Comparison of ENCODE assay signal across 26 mouse cellular contexts in genomic region chr10:50733459-50733858, GRCm38 (mm10).
DNase-seq lines count a peak whose midpoint lies in the region; ATAC-seq lines count a peak whose summit lies in the region.
"Had no signal": no experiment of that assay in that cellular context is flagged by ENCODE, and none has a peak within 500 bp of the region (broad histone marks: within the 10 kb centered on the region; RNA-seq: fewer than 3 reads in every experiment).

No protein-coding gene starts in this region.

- no peaks in the 10 kb centered on the region for H3K27me3 ChIP-seq in neural tube, embryonic 11.5 days (ENCODE audit: control insufficient read depth, insufficient read depth, low read length)
- no peaks in the 10 kb centered on the region for H3K27me3 ChIP-seq in limb, embryonic 11.5 days (ENCODE audit: control insufficient read depth, insufficient read depth, low read length)
- H3K27me3 ChIP-seq in neural tube, embryonic 14.5 days (ENCODE audit: control insufficient read depth, insufficient read depth, low read length) = no peaks in the 10 kb centered on the region
- H3K27me3 ChIP-seq: embryonic facial prominence, embryonic 13.5 days; forebrain, embryonic 12.5 days; hindbrain, embryonic 12.5 days; hindbrain, embryonic 15.5 days had no signal

- no peak overlapping the region for H3K9ac ChIP-seq in neural tube, embryonic 11.5 days (ENCODE audit: low read length)
- H3K9ac ChIP-seq in limb, embryonic 11.5 days (ENCODE audit: low read length) = no peak overlapping the region
- no peak overlapping the region for H3K9ac ChIP-seq in neural tube, embryonic 14.5 days (replicated peaks; ENCODE audit: low read depth, low read length)
- H3K9ac ChIP-seq: embryonic facial prominence, embryonic 13.5 days; forebrain, embryonic 12.5 days; forebrain, postnatal 0 days; hindbrain, embryonic 12.5 days; hindbrain, embryonic 15.5 days had no signal

- no peak overlapping the region for H3K4me3 ChIP-seq in neural tube, embryonic 11.5 days (ENCODE audit: low read depth, low read length)
- H3K4me3 ChIP-seq in limb, embryonic 11.5 days (ENCODE audit: low read depth, low read length) = no peak overlapping the region
- no peak overlapping the region for H3K4me3 ChIP-seq in neural tube, embryonic 14.5 days (ENCODE audit: low read depth, low read length)
- H3K4me3 ChIP-seq: embryonic facial prominence, embryonic 10.5 days; embryonic facial prominence, embryonic 13.5 days; erythroblast, embryonic 14.5 days; forebrain, embryonic 12.5 days; hindbrain, embryonic 12.5 days; hindbrain, embryonic 15.5 days had no signal

- no peak overlapping the region for H3K27ac ChIP-seq in neural tube, embryonic 11.5 days (ENCODE audit: low read depth, low read length)
- no peak overlapping the region for H3K27ac ChIP-seq in limb, embryonic 11.5 days (replicated peaks; ENCODE audit: low read depth, low read length)
- no peak overlapping the region for H3K27ac ChIP-seq in neural tube, embryonic 14.5 days (ENCODE audit: low read depth, low read length)
- H3K27ac ChIP-seq: embryonic facial prominence, embryonic 10.5 days; embryonic facial prominence, embryonic 13.5 days; forebrain, embryonic 12.5 days; hindbrain, embryonic 12.5 days; hindbrain, embryonic 15.5 days had no signal

- no peak overlapping the region for H3K4me2 ChIP-seq in neural tube, embryonic 11.5 days (ENCODE audit: low read depth)
- no peak overlapping the region for H3K4me2 ChIP-seq in limb, embryonic 11.5 days (ENCODE audit: low read depth, severe bottlenecking)
- H3K4me2 ChIP-seq in neural tube, embryonic 14.5 days (ENCODE audit: low read depth, low read length) = no peak overlapping the region
- H3K4me2 ChIP-seq: embryonic facial prominence, embryonic 13.5 days; forebrain, embryonic 12.5 days; heart, embryonic 11.5 days; hindbrain, embryonic 12.5 days; hindbrain, embryonic 15.5 days had no signal

- H3K4me1 ChIP-seq in neural tube, embryonic 11.5 days (ENCODE audit: control insufficient read depth, insufficient read depth, low read length) = no peaks in the 10 kb centered on the region
- H3K4me1 ChIP-seq in limb, embryonic 11.5 days (ENCODE audit: control insufficient read depth, insufficient read depth, low read length) = no peaks in the 10 kb centered on the region
- H3K4me1 ChIP-seq in neural tube, embryonic 14.5 days (ENCODE audit: control insufficient read depth, insufficient read depth, low read length) = no peaks in the 10 kb centered on the region
- H3K4me1 ChIP-seq: embryonic facial prominence, embryonic 10.5 days; embryonic facial prominence, embryonic 13.5 days; forebrain, embryonic 12.5 days; hindbrain, embryonic 12.5 days; hindbrain, embryonic 15.5 days had no signal

- H3K9me3 ChIP-seq in neural tube, embryonic 11.5 days (ENCODE audit: control insufficient read depth, low read length) = no peaks in the 10 kb centered on the region
- H3K9me3 ChIP-seq in limb, embryonic 11.5 days (ENCODE audit: control insufficient read depth, low read length) = no peaks in the 10 kb centered on the region
- no peaks in the 10 kb centered on the region for H3K9me3 ChIP-seq in neural tube, embryonic 14.5 days (ENCODE audit: control insufficient read depth, low read length)
- H3K9me3 ChIP-seq: embryonic facial prominence, embryonic 10.5 days; embryonic facial prominence, embryonic 13.5 days; forebrain, embryonic 12.5 days; hindbrain, embryonic 12.5 days; hindbrain, embryonic 15.5 days had no signal

- ATAC-seq in neural tube, embryonic 11.5 days (ENCODE audit: insufficient read depth, low FRiP score, low TSS enrichment) = 0 out of 2 replicates have a peak, but pooled peaks have one; percentile 27
- no peak for ATAC-seq in limb, embryonic 11.5 days (ENCODE audit: insufficient number of reproducible peaks, low FRiP score, low TSS enrichment, low read depth)
- ATAC-seq in neural tube, embryonic 14.5 days (ENCODE audit: low read depth) = peak; percentile 60; the same call in 1 of the 2 replicates
- ATAC-seq in granulocyte monocyte progenitor cell, adult 5-6 weeks (replicated peaks; ENCODE audit: poor library complexity, severe bottlenecking) = no peak
- ATAC-seq: CD4-positive, CD25-positive, alpha-beta regulatory T cell, adult 4 months; forebrain, postnatal 0 days had no signal

- DNase-seq in neural tube, embryonic 11.5 days (ENCODE audit: low spot score) = no peak
- DNase-seq in neural tube, embryonic 10.5 days (ENCODE audit: extremely low spot score, low spot score) = no peak
- peak; percentile 30 for DNase-seq in forelimb bud, embryonic 11.5 days (ENCODE audit: low read depth, low spot score)
- peak; percentile 24 for DNase-seq in limb, embryonic 11.5 days (ENCODE audit: low spot score)
- DNase-seq in cerebellum, adult 18-20 months = no peak
- DNase-seq: adrenal gland, adult 2 months; adrenal gland, postnatal 14 days; cerebellum, adult 11 months; cerebellum, adult 8-10 months; cerebellum, postnatal 10 days; cerebellum, postnatal 36 days; embryo, embryonic 11 days; forebrain, postnatal 0 days; gastrocnemius, postnatal 10 days; gastrocnemius, postnatal 36 days; heart, adult 11 months had no signal

- no peaks in the 10 kb centered on the region for H3K36me3 ChIP-seq in neural tube, embryonic 11.5 days (ENCODE audit: control insufficient read depth, insufficient read depth, low read length)
- no peaks in the 10 kb centered on the region for H3K36me3 ChIP-seq in limb, embryonic 11.5 days (ENCODE audit: control insufficient read depth, insufficient read depth, low read length)
- H3K36me3 ChIP-seq in neural tube, embryonic 14.5 days (ENCODE audit: control insufficient read depth, insufficient read depth, low read length) = no peaks in the 10 kb centered on the region
- H3K36me3 ChIP-seq: embryonic facial prominence, embryonic 10.5 days; forebrain, embryonic 12.5 days; hindbrain, embryonic 12.5 days had no signal

Comparison
In these comparisons a context has a peak if more than half of its experiments do, and no peak if none do; other contexts are left out.
1. ATAC-seq: peak in neural tube, embryonic 11.5 days (single experiment) and neural tube, embryonic 14.5 days (single experiment); none in limb, embryonic 11.5 days (single experiment) and granulocyte monocyte progenitor cell, adult 5-6 weeks (single experiment).
2. DNase-seq: peak in forelimb bud, embryonic 11.5 days (single experiment) and limb, embryonic 11.5 days (single experiment); none in neural tube, embryonic 11.5 days (single experiment), neural tube, embryonic 10.5 days (single experiment) and cerebellum, adult 18-20 months (0 of 2).